Mouse (Mus musculus) embryonic facial prominence, embryonic 14.5 days (tissue): ENCODE measurements around the gene Anp32e. TPM values are rescaled to one million over a fixed set of nuclear protein-coding genes. Genes with fewer than 3 reads are reported as not detected.

Experiments used
- ATAC-seq: fragments of 200-750 bp; cut with Nextera tagmentation; 2 replicates; pipeline ENCODE4 v1.8.0; 2017; ENCODE audit warnings: low read depth, moderate number of reproducible peaks, moderate TSS enrichment
- DNase-seq: peaks from one replicate; pipeline ENCODE4 v3.0.0-alpha.2; 2015; ENCODE audit warnings: low spot score
- H3K27ac ChIP-seq: fragments of 300-500 bp; sonication (generic); replicated peaks from 2 replicates; pipeline ENCODE4 v1.5.1; 2014; ENCODE audit warnings: low read depth, mild to moderate bottlenecking, low read length, moderate library complexity
- H3K27me3 ChIP-seq: fragments of 300-500 bp; sonication (generic); replicated peaks from 2 replicates; pipeline ENCODE4 v1.6.1; 2014; ENCODE audit warnings: low read length; ENCODE audit not compliant: control insufficient read depth, insufficient read depth
- H3K36me3 ChIP-seq: fragments of 300-500 bp; sonication (generic); 2 replicates; pipeline ENCODE4 v1.6.1; 2014; ENCODE audit warnings: low read length, mixed read lengths; ENCODE audit not compliant: control insufficient read depth, insufficient read depth
- H3K4me1 ChIP-seq: fragments of 300-500 bp; sonication (generic); 2 replicates; pipeline ENCODE4 v1.6.1; 2014; ENCODE audit warnings: antibody characterized with exemption, low read length; ENCODE audit not compliant: control insufficient read depth, insufficient read depth
- H3K4me2 ChIP-seq: fragments of 300-500 bp; sonication (generic); 2 replicates; pipeline ENCODE4 v1.6.1; 2014; ENCODE audit warnings: low read depth, mild to moderate bottlenecking, low read length, moderate library complexity, mixed read lengths
- H3K4me3 ChIP-seq: fragments of 300-500 bp; sonication (generic); 2 replicates; pipeline ENCODE4 v1.5.1; 2014; ENCODE audit warnings: low read depth, mild to moderate bottlenecking, low read length
- H3K9ac ChIP-seq: fragments of 300-500 bp; sonication (generic); 2 replicates; pipeline ENCODE4 v1.6.1; 2014; ENCODE audit warnings: low read depth, mild to moderate bottlenecking, low read length, moderate library complexity, mixed read lengths
- H3K9me3 ChIP-seq: fragments of 300-500 bp; sonication (generic); 2 replicates; pipeline ENCODE4 v1.6.1; 2016; ENCODE audit warnings: low read length; ENCODE audit not compliant: control insufficient read depth
- WGBS: fragments of 180-500 bp; shearing (Covaris S2); extraction: QIAGEN DNeasy Blood & Tissue Kit; methylation state at CpG from one replicate; pipeline ENCODE4 v1.1.7; 2014; 5-methylcytosine and 5-hydroxymethylcytosine counted together
- polyA plus RNA-seq: library from polyadenylated mRNA; unstranded; fragments of >200 nt; fragmentation: Nextera tagmentation; extraction: Ambion mirVana; gene quantifications from 2 replicates; pipeline ENCODE4 v1.2.1, GENCODE M21; 2014

Gene Anp32e
- polyA plus RNA-seq, 1 experiment from 2014 or later = 62.6 TPM

- H3K4me1 ChIP-seq = peaks cover 22% of the 10 kb centered on the region
These were observed 53.1 kb downstream of the Anp32e start for GRCm38 (mm10) chr3:95982129-95982528.

GRCm38 (mm10) chr3:95985209-95986000 lies 56.4 kb downstream of the Anp32e start:
- H3K27ac ChIP-seq = peak overlapping the region; percentile 78
- H3K4me1 ChIP-seq = peaks cover 22% of the 10 kb centered on the region
- peak overlapping the region; percentile 58 for H3K4me2 ChIP-seq
- peaks cover 25% of the 10 kb centered on the region for H3K36me3 ChIP-seq
- peak overlapping the region; percentile 25 for H3K4me3 ChIP-seq
- ATAC-seq = peak; percentile 96
- no peaks in the 10 kb centered on the region for H3K27me3 ChIP-seq
- DNase-seq = peak; percentile 97
- WGBS = 1% methylated on average over 12 of the region's 12 CpGs
- peak overlapping the region; percentile 60 for H3K9ac ChIP-seq
- H3K9me3 ChIP-seq = no peaks in the 10 kb centered on the region

More at GRCm38 (mm10) chr3:95982129-95982528, 53.1 kb downstream of the Anp32e start:
- no peaks in the 10 kb centered on the region for H3K9me3 ChIP-seq
- no peak overlapping the region for H3K27ac ChIP-seq
- no peak for DNase-seq
- no peak for ATAC-seq
- H3K27me3 ChIP-seq = no peaks in the 10 kb centered on the region
- no peaks in the 10 kb centered on the region; the same call in 1 of the 2 replicates for H3K36me3 ChIP-seq
- H3K4me2 ChIP-seq = no peak overlapping the region
- no peak overlapping the region for H3K4me3 ChIP-seq
- H3K9ac ChIP-seq = no peak overlapping the region
- 89% methylated on average over 4 of the region's 4 CpGs for WGBS

- H3K9ac ChIP-seq = peak overlapping the region; percentile 50
- H3K27me3 ChIP-seq = no peaks in the 10 kb centered on the region
- peak overlapping the region; percentile 25 for H3K4me3 ChIP-seq
- ATAC-seq (peak; percentile 23; the same call in 1 of the 2 replicates), DNase-seq (peak; percentile 86)
- peak overlapping the region; percentile 58 for H3K4me2 ChIP-seq
- 3% methylated on average over 21 of the region's 21 CpGs for WGBS
- H3K36me3 ChIP-seq = peaks cover 32% of the 10 kb centered on the region
- peaks cover 22% of the 10 kb centered on the region for H3K4me1 ChIP-seq
- peak overlapping the region; percentile 78 for H3K27ac ChIP-seq
- no peaks in the 10 kb centered on the region for H3K9me3 ChIP-seq
These were observed 57.1 kb downstream of the Anp32e start for GRCm38 (mm10) chr3:95986001-95986622.

- Histone ChIP-seq H3K27me3 (no peaks in the 10 kb centered on the region), H3K4me2 (0 out of 2 replicates have a peak overlapping the region, but pooled peaks have one; percentile 58), H3K9ac (no peak overlapping the region), H3K4me1 (peaks cover 22% of the 10 kb centered on the region), H3K9me3 (no peaks in the 10 kb centered on the region), H3K4me3 (no peak overlapping the region), H3K27ac (peak overlapping the region; percentile 78), H3K36me3 (peaks cover 40% of the 10 kb centered on the region)
- no peak for ATAC-seq
- 74% methylated on average over 4 of the region's 4 CpGs for WGBS
- DNase-seq = no peak
These were observed 57.9 kb downstream of the Anp32e start for GRCm38 (mm10) chr3:95986984-95987383.

GRCm38 (mm10) chr3:95987386-95988110 lies 58.5 kb downstream of the Anp32e start:
- WGBS = 73% methylated on average over 6 of the region's 6 CpGs
- H3K4me2 ChIP-seq = no peak overlapping the region
- DNase-seq (no peak), ATAC-seq (no peak)
- H3K9me3 ChIP-seq = no peaks in the 10 kb centered on the region
- no peak overlapping the region for H3K4me3 ChIP-seq
- no peaks in the 10 kb centered on the region for H3K27me3 ChIP-seq
- peaks cover 45% of the 10 kb centered on the region for H3K36me3 ChIP-seq
- no peak overlapping the region for H3K27ac ChIP-seq
- H3K9ac ChIP-seq = no peak overlapping the region
- peaks cover 22% of the 10 kb centered on the region for H3K4me1 ChIP-seq

GRCm38 (mm10) chr3:95988138-95988537 lies 59.1 kb downstream of the Anp32e start:
- peaks cover 48% of the 10 kb centered on the region for H3K36me3 ChIP-seq
- no peak overlapping the region for H3K4me2 ChIP-seq
- no peak overlapping the region for H3K9ac ChIP-seq
- no peak overlapping the region for H3K27ac ChIP-seq
- peaks cover 22% of the 10 kb centered on the region for H3K4me1 ChIP-seq
- no peak overlapping the region for H3K4me3 ChIP-seq
- no peak for DNase-seq
- H3K9me3 ChIP-seq = no peaks in the 10 kb centered on the region
- ATAC-seq = no peak
- WGBS = 95% methylated on average over 1 of the region's 1 CpGs
- no peaks in the 10 kb centered on the region for H3K27me3 ChIP-seq

- Histone ChIP-seq H3K4me3 (no peak overlapping the region), H3K9ac (peak overlapping the region; percentile 15; the same call in 1 of the 2 replicates), H3K27me3 (no peaks in the 10 kb centered on the region), H3K9me3 (no peaks in the 10 kb centered on the region), H3K36me3 (peaks cover 48% of the 10 kb centered on the region), H3K4me1 (peaks cover 30% of the 10 kb centered on the region), H3K4me2 (no peak overlapping the region), H3K27ac (peak overlapping the region; percentile 61)
- 54% methylated on average over 10 of the region's 10 CpGs for WGBS
- ATAC-seq (0 out of 2 replicates have a peak, but pooled peaks have one; percentile 6), DNase-seq (peak; percentile 83)
These were observed 59.9 kb downstream of the Anp32e start for GRCm38 (mm10) chr3:95988969-95989368.

- Histone ChIP-seq H3K9ac (no peak overlapping the region), H3K4me2 (no peak overlapping the region), H3K27ac (no peak overlapping the region), H3K27me3 (no peaks in the 10 kb centered on the region), H3K4me3 (no peak overlapping the region), H3K4me1 (peaks cover 23% of the 10 kb centered on the region), H3K9me3 (no peaks in the 10 kb centered on the region), H3K36me3 (peaks cover 48% of the 10 kb centered on the region)
- DNase-seq = no peak
- no peak for ATAC-seq
- 87% methylated on average over 12 of the region's 12 CpGs for WGBS
These were observed 61.4 kb downstream of the Anp32e start for GRCm38 (mm10) chr3:95990413-95990941.
